Mouse (Mus musculus) activated CD4-positive, CD25-positive, alpha-beta regulatory T cell, adult 4 months (primary cell): ENCODE data around the gene Mical2. TPM values are rescaled to one million over a fixed set of nuclear protein-coding genes. Genes with fewer than 3 reads are reported as not detected.

Experiments
- ATAC-seq: one replicate; pipeline ENCODE4 v1.8.0; 2017
- polyA plus RNA-seq, 2 experiments: library from polyadenylated mRNA; unstranded; fragments of 100-300 nt; shearing (Covaris generic); gene quantifications; one replicate each; pipeline ENCODE4 v1.2.1; 2017

Gene Mical2
- polyA plus RNA-seq, 2 experiments from 2014 or later = 1.2 to 3.0 TPM

DNA sequence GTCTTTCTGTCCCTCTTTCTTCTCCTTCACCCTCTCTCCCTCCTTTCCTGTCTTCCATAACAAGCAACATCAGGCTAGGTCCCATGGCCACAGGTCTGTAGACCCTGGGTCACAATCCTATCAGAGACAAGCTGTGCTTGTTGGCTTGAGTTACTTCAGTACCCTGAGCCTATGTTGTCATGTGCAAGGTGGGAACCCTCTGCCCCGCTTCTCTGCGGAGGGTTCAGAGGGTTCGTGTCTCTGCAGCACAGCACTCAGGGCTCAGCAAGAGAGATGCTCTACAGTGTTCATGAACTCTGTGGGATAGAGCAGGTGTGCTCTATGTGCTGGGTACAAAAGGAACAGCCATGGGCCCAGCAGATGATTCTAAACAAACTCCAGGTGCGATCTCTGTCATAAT, 16.0 kb upstream of the Mical2 start:
- ATAC-seq = no peak

DNA sequence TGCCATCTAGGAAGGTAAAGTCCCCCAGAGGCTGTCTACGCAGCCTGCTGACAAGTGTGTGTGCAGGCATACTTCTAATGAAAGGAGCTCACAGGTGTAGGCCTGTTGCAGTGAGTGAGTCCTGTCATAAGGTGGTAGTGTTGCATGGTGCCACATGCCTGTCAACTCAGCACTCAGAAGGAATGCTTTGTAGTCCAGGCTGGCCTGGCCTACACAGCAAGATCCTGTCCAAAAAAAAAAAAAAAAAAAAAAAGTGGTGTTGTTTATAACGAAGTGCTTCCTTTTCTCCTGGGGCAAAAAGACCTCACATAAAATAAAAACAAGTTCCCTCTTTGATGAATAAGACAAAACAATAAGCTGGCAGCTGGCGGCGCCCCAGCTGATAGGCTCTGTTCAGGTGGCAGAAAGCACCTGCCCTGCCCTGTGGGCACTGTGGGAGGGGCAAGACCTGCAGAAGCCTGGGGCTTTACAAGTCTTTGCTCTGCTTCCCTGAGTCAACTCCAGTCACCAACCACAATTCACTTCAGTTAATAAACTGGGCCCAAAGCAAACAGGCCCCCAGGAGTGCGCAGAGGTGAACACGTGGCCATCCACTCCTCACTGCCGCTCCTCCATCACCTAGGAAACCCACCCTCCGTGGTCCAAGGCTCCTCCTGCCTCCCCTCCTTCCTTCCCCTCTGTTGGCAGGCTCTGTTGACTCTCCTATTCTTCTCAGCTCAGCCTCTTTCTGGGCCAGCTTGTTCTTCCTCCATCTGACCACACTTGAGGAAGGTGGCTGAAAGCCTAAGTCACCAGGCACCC, 12.5 kb upstream of the Mical2 start:
- peak; percentile 55 for ATAC-seq

- no peak for ATAC-seq
These were observed 9.8 kb upstream of the Mical2 start for GRCm38 (mm10) chr7:112215871-112216270.

GRCm38 (mm10) chr7:112216720-112217119, 8.9 kb upstream of the Mical2 start:
- ATAC-seq = no peak

DNA sequence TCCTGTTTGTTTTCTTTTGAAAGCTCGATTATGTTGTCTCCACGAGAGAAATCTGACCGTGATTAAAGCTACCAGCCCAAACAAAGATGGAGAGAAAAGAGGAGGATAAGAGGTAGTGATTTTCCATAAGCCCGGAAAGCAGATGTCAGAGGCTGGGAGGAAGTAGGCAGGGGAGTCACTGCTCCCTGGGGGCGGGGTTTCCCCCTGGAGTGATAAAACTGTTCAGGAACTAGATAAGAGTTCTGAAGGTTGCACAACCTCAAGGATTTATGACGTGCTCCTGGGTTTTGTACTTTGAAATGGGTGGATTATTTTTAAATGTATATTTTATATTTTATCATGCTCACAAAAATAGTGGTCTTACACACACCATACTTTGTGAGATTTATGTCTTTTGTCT, 8.4 kb upstream of the Mical2 start:
- ATAC-seq = no peak

DNA sequence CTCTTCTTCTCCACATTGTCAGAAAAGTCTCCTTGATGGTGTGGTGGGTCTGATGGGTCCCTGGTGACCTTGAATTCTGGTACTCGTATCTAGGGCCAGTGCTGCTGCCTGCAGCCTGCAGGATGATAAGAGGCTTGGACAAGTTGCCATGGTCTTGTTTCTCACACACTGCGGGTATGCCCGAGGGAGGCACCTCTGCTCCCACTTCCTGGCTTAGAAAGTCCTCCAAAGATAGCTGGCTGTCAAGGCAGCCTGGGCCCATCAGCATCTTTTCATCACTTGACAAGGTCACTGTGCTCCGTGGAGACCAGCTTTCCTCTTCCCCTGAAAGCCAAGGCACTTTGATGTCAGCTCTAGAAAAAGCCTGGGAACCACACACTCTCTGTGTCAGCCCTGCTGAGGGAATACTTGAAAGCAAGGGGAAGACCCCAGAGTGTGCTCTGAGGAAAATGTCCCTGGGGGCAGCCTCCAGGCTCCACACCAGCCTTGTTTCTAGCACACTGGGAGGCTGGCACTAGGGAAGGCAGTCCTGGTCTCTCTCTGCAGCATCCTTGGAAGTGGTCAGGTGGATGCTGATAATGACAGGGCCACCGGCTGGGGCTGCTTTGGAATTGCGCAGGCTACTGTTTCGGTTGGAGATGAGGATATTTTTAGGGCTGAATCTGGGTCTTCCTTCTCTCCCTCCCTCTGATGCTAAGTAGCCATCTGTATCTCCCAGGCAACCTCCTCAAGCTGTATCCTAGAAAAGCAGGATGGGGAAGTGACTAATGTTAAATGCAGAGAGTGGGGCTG, 2.7 kb upstream of the Mical2 start:
- no peak for ATAC-seq

DNA sequence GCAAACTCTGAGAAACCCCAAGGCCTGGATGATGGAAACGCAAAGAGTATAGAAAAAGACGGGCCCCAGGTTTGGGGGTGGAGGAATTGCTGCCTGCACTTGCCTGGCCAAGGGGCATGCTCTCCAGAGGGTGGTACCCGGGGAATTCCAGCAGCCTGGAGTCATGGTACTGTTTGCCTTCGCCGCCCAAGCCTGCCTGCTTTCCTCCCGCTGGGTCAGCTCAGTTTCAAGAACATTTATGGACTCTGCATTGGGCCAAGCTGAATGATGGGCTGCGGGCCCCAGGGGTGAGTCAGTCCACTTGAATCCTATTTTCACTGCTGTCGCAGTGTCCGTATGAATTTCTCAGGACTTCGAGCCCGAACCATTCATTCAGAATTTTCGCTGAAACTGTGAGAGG, 802 bp upstream of the Mical2 start:
- ATAC-seq = no peak

GRCm38 (mm10) chr7:112226446-112227265, 1.0 kb downstream of the Mical2 start:
- no peak for ATAC-seq

DNA sequence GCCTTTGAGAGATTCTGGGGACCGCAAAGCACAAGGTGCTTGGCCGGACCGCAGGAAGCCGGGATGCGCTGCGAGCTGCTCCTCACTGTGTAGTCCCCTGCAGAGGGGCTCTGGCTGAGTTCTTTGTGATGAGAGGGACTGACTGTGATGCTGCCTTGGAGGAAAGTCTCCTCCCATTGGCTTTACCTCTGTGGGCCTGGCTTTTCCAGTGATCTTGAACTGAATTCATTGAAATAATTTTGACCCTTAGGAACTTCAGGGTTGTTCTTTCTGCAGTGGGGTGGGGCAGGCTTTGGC, 1.6 kb downstream of the Mical2 start:
- no peak for ATAC-seq

- no peak for ATAC-seq
These were observed 3.3 kb downstream of the Mical2 start for GRCm38 (mm10) chr7:112228827-112229498.

DNA sequence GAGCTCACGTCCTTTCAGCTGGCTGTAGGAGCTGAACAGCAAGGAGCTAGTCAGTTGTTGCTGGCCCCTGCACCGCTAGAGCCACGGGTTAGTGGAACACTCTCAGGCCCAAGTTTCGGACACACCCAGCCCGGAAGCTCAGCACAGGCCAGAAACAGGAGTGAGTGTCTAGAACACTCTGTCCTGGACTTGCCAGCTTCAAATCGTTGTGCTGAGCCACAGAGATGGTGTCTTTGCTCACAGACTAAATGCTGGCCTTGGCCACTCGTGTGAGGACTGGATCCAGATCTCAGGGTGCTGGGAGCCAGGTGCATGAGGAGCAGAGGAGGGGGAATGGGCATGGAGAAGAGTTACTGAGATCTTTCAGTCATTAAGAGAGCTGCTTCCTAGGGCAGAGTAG, 6.1 kb downstream of the Mical2 start:
- ATAC-seq = no peak

DNA sequence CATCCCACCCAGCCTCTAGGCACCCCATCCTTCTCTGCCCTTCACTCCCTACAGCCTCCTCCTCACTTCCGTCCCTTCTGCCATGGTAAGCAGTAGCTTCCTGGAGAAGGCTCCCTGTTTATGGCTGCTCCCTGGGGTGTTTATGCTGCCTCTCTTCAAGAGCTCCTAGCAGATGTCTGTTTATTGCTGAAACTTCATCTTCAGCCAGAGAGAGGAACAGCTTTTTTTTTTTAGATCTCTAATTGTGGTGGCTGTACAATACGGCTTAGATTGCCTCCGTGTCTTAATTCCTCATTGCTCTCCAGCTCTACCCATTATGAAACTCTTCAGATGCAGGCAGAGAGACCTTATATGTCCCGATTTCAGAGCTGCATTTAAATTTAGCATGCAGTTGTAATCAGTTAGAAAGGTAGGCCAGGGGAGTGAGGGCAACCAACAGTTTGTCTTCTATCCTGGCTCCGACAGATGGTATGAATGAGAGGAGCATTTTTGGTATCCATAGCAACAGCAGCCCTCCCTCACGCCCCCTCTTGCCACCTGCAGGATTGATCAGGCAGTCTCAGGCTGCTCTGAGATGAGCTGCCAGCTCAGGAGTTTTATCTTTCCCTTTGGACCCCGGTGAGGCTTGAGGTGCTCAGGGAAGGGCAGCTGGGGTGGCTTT, 7.8 kb downstream of the Mical2 start:
- ATAC-seq = no peak

GRCm38 (mm10) chr7:112234410-112234809, 8.8 kb downstream of the Mical2 start:
- ATAC-seq = no peak

- no peak for ATAC-seq
These were observed 9.8 kb downstream of the Mical2 start for GRCm38 (mm10) chr7:112235493-112235892.

GRCm38 (mm10) chr7:112237211-112237610, 11.6 kb downstream of the Mical2 start:
- ATAC-seq = no peak

DNA sequence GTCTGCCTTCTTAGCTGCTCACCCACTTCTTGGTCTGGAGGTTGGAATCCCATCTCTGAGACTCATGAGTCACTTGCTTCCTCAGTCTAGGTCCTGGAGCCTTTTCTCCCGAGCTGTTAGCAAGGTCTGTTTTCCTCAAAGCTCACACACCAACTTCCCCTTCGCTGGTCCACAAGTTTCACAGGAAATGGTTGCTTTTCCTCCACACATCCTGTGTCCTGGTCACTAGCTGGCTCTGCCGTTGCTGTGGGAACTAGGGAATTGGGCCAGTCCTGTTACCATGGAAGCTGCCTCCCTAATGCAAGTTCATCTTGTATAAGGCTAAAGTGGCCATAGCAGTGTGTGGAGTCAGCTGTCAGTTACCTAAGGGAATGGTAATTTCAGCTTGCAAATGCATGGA, 12.2 kb downstream of the Mical2 start:
- ATAC-seq = no peak

GRCm38 (mm10) chr7:112238768-112239728, 13.4 kb downstream of the Mical2 start:
- ATAC-seq = no peak

GRCm38 (mm10) chr7:112240748-112241147, 15.1 kb downstream of the Mical2 start:
- no peak for ATAC-seq

GRCm38 (mm10) chr7:112241211-112241944, 15.7 kb downstream of the Mical2 start:
- no peak for ATAC-seq

DNA sequence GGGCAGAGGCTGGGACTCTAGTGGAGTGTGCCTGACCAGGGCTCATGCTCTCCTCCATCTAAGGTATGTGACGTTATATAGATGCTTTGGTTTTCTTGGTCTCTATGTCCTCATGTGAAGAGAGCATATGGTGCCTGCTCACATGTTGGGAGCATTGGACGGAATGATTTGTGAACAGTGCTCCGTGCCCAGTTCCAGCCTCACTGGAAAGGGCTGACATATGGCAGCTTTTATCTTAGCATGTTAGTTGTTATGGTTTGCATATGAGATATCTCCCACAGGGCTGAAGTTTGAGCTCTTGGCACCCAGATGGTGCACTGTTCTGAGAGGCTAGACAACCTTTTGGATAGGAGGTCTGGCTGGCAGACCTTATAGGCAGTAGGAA, 16.3 kb downstream of the Mical2 start:
- ATAC-seq = no peak
